Mouse (Mus musculus): ENCODE measurements at regions not wholly inside any gene's neighbourhood (a gene's known extent, or its start where the extent isn't known, plus 50 kb on each side); places are given as distances from the start of the nearest gene placed in this dataset.

DNA sequence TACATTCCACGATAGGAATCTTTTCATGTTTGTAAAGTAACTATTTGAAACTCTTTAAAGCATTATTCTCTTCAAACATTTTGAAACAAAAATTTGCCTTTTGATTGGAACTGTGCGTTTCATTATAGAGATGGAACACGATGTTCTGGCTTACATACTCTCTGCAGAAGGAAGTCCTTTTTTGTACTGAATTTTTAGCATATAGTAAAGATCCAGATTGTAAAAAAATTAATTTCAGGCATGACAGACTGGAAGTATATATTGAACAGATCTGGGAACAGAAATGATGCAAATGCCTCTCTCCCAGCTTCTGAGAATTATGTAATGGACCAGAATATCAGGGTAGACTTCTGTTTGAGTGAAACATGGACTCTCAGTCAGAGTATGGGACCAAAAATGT is 566.0 kb upstream of the Mef2c start:
- Histone ChIP-seq H3K27ac (ENCODE audit: control insufficient read depth, insufficient read depth, low read length) (no peak overlapping the region), H3K27me3 (ENCODE audit: control insufficient read depth, insufficient read depth, low read length) (no peaks in the 10 kb centered on the region), H3K4me1 (replicated peaks; ENCODE audit: control insufficient read depth, insufficient read depth, low read length) (no peaks in the 10 kb centered on the region), H3K36me3 (ENCODE audit: control insufficient read depth, insufficient read depth, low read length) (no peaks in the 10 kb centered on the region), H3K4me3 (ENCODE audit: control insufficient read depth, insufficient read depth, low read length) (no peak overlapping the region)
- DNase-seq = no peak
- TF ChIP-seq POLR2A (IDR thresholded peaks at IDR 0.05; ENCODE audit: control insufficient read depth, extremely low read depth, insufficient read depth, low read length, poor library complexity) (no peak), CTCF (IDR thresholded peaks at IDR 0.05; ENCODE audit: borderline replicate concordance, control insufficient read depth, extremely low read depth, insufficient read depth, low read length, poor library complexity) (no peak)
- 92% methylated on average over 3 of the region's 3 CpGs for WGBS

GRCm38 (mm10) chr13:82942691-82943341 is 561.0 kb upstream of the Mef2c start:
- 88% methylated on average over 11 of the region's 11 CpGs for WGBS
- DNase-seq = no peak
- no peak for TF ChIP-seq CTCF (IDR thresholded peaks at IDR 0.05; ENCODE audit: borderline replicate concordance, control insufficient read depth, extremely low read depth, insufficient read depth, low read length, poor library complexity)
- TF ChIP-seq POLR2A (IDR thresholded peaks at IDR 0.05; ENCODE audit: control insufficient read depth, extremely low read depth, insufficient read depth, low read length, poor library complexity) = no peak
- Histone ChIP-seq H3K4me3 (ENCODE audit: control insufficient read depth, insufficient read depth, low read length) (no peak overlapping the region), H3K27me3 (ENCODE audit: control insufficient read depth, insufficient read depth, low read length) (no peaks in the 10 kb centered on the region), H3K36me3 (ENCODE audit: control insufficient read depth, insufficient read depth, low read length) (no peaks in the 10 kb centered on the region), H3K27ac (ENCODE audit: control insufficient read depth, insufficient read depth, low read length) (no peak overlapping the region), H3K4me1 (replicated peaks; ENCODE audit: control insufficient read depth, insufficient read depth, low read length) (no peaks in the 10 kb centered on the region)

DNA sequence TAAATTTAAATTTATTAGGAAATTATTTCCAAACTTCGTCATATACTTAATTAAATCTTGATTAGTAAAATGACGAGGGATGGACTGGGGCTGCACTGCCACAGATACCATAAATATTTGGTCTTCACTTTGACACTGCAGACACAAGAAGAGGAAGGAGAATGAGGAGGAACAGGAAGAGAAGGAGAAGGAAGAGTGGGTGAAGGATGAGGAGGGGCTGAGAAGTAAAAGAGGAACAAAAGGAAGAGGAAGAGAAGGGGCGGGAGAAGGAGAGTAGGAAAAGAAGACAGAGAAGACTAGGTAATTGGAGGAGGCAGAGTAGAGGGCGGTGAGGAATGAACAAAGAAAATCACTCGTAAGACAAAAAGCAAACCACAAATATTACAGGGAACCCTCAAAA is 556.9 kb upstream of the Mef2c start:
- H3K4me3 ChIP-seq (ENCODE audit: control insufficient read depth, insufficient read depth, low read length) = no peak overlapping the region
- no peaks in the 10 kb centered on the region for H3K27me3 ChIP-seq (ENCODE audit: control insufficient read depth, insufficient read depth, low read length)
- no peak overlapping the region for H3K27ac ChIP-seq (ENCODE audit: control insufficient read depth, insufficient read depth, low read length)
- H3K36me3 ChIP-seq (ENCODE audit: control insufficient read depth, insufficient read depth, low read length) = no peaks in the 10 kb centered on the region
- H3K4me1 ChIP-seq (replicated peaks; ENCODE audit: control insufficient read depth, insufficient read depth, low read length) = no peaks in the 10 kb centered on the region
- TF ChIP-seq POLR2A (IDR thresholded peaks at IDR 0.05; ENCODE audit: control insufficient read depth, extremely low read depth, insufficient read depth, low read length, poor library complexity) = no peak
- no peak for TF ChIP-seq CTCF (IDR thresholded peaks at IDR 0.05; ENCODE audit: borderline replicate concordance, control insufficient read depth, extremely low read depth, insufficient read depth, low read length, poor library complexity)
- WGBS = 94% methylated on average over 5 of the region's 5 CpGs
- no peak for DNase-seq

DNA sequence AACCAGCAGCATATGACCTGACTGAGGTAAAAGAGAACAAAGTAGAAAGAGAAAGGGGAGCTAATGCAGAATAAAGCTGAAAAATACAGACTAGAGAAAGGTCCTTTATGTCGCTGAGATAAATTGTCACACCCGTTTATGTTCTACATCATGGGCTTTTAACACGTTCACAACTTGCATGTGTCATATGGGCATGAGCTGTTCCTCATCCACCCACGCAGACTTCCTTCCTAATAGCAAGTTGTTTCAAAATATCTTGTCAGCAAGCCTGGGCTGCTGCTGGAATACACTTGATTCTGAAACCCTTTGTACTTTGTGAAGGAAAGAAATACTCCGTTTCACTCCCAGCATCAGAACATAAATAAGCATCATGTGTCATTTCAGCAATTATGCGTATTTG is 554.3 kb upstream of the Mef2c start:
- H3K4me3 ChIP-seq (ENCODE audit: control insufficient read depth, insufficient read depth, low read length) = no peak overlapping the region
- no peak for DNase-seq
- H3K36me3 ChIP-seq (ENCODE audit: control insufficient read depth, insufficient read depth, low read length) = no peaks in the 10 kb centered on the region
- no peak for TF ChIP-seq POLR2A (IDR thresholded peaks at IDR 0.05; ENCODE audit: control insufficient read depth, extremely low read depth, insufficient read depth, low read length, poor library complexity)
- TF ChIP-seq CTCF (IDR thresholded peaks at IDR 0.05; ENCODE audit: borderline replicate concordance, control insufficient read depth, extremely low read depth, insufficient read depth, low read length, poor library complexity) = no peak
- 48% methylated on average over 6 of the region's 6 CpGs for WGBS
- H3K27me3 ChIP-seq (ENCODE audit: control insufficient read depth, insufficient read depth, low read length) = no peaks in the 10 kb centered on the region
- H3K4me1 ChIP-seq (replicated peaks; ENCODE audit: control insufficient read depth, insufficient read depth, low read length) = no peaks in the 10 kb centered on the region
- no peak overlapping the region for H3K27ac ChIP-seq (ENCODE audit: control insufficient read depth, insufficient read depth, low read length)

- H3K4me1 ChIP-seq (replicated peaks; ENCODE audit: control insufficient read depth, insufficient read depth, low read length) = no peaks in the 10 kb centered on the region
- H3K4me3 ChIP-seq (ENCODE audit: control insufficient read depth, insufficient read depth, low read length) = no peak overlapping the region
- H3K36me3 ChIP-seq (ENCODE audit: control insufficient read depth, insufficient read depth, low read length) = no peaks in the 10 kb centered on the region
- no peaks in the 10 kb centered on the region for H3K27me3 ChIP-seq (ENCODE audit: control insufficient read depth, insufficient read depth, low read length)
- H3K27ac ChIP-seq (ENCODE audit: control insufficient read depth, insufficient read depth, low read length) = no peak overlapping the region
- no peak for DNase-seq
- 75% methylated on average over 3 of the region's 3 CpGs for WGBS
- no peak for TF ChIP-seq POLR2A (IDR thresholded peaks at IDR 0.05; ENCODE audit: control insufficient read depth, extremely low read depth, insufficient read depth, low read length, poor library complexity)
These were observed 541.5 kb upstream of the Mef2c start for GRCm38 (mm10) chr13:82962333-82962732.

DNA sequence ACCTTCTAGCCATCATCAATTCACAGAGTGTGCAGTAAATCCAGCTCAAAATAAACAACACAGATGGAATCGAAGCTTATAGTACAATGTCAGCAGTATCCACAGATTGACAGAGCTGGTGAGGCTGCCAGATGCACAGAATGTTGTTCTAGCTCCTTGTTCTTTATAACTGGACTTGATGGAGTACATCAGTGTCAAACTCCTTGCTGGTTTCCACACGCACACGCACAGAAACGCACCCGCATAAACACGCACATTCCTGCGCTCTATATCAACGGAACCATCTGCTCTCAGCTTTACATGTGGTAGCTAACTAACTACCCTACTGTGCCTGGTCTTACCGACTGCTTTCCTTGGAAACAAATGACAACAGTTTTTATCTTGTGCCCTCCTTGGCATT is 532.1 kb upstream of the Mef2c start:
- WGBS = 96% methylated on average over 9 of the region's 9 CpGs
- Histone ChIP-seq H3K27ac (ENCODE audit: control insufficient read depth, insufficient read depth, low read length) (no peak overlapping the region), H3K27me3 (ENCODE audit: control insufficient read depth, insufficient read depth, low read length) (no peaks in the 10 kb centered on the region), H3K36me3 (ENCODE audit: control insufficient read depth, insufficient read depth, low read length) (no peaks in the 10 kb centered on the region), H3K4me1 (replicated peaks; ENCODE audit: control insufficient read depth, insufficient read depth, low read length) (no peaks in the 10 kb centered on the region), H3K4me3 (ENCODE audit: control insufficient read depth, insufficient read depth, low read length) (no peak overlapping the region)
- no peak for TF ChIP-seq POLR2A (IDR thresholded peaks at IDR 0.05; ENCODE audit: control insufficient read depth, extremely low read depth, insufficient read depth, low read length, poor library complexity)
- TF ChIP-seq CTCF (IDR thresholded peaks at IDR 0.05; ENCODE audit: borderline replicate concordance, control insufficient read depth, extremely low read depth, insufficient read depth, low read length, poor library complexity) = no peak
- no peak for DNase-seq

- no peak for DNase-seq
- H3K4me1 ChIP-seq (replicated peaks; ENCODE audit: control insufficient read depth, insufficient read depth, low read length) = no peaks in the 10 kb centered on the region
- no peaks in the 10 kb centered on the region for H3K27me3 ChIP-seq (ENCODE audit: control insufficient read depth, insufficient read depth, low read length)
- no peak overlapping the region for H3K4me3 ChIP-seq (ENCODE audit: control insufficient read depth, insufficient read depth, low read length)
- TF ChIP-seq POLR2A (IDR thresholded peaks at IDR 0.05; ENCODE audit: control insufficient read depth, extremely low read depth, insufficient read depth, low read length, poor library complexity) (no peak), CTCF (IDR thresholded peaks at IDR 0.05; ENCODE audit: borderline replicate concordance, control insufficient read depth, extremely low read depth, insufficient read depth, low read length, poor library complexity) (no peak)
- no peak overlapping the region for H3K27ac ChIP-seq (ENCODE audit: control insufficient read depth, insufficient read depth, low read length)
- WGBS = 92% methylated on average over 1 of the region's 1 CpGs
- no peaks in the 10 kb centered on the region for H3K36me3 ChIP-seq (ENCODE audit: control insufficient read depth, insufficient read depth, low read length)
These were observed 529.5 kb upstream of the Mef2c start for GRCm38 (mm10) chr13:82974210-82974811.

Measured in thymus, adult 2 months (tissue).